Mouse (Mus musculus) small intestine, adult 2 months (tissue): ENCODE measurements at regions not wholly inside any gene's neighbourhood (a gene's known extent, or its start where the extent isn't known, plus 50 kb on each side); places are given as distances from the start of the nearest gene placed in this dataset.

Experiments
- CTCF ChIP-seq: fragments of 200-500 bp; IDR thresholded peaks from 2 replicates; pipeline ENCODE4 v1.5.1; 2012; ENCODE audit warnings: low read depth, mild to moderate bottlenecking, control low read depth, inconsistent platforms, low read length, moderate library complexity, mixed read lengths; ENCODE audit not compliant: insufficient replicate concordance, insufficient read length; ENCODE audit errors: extremely low read depth
- POLR2A ChIP-seq: fragments of 200-500 bp; IDR thresholded peaks from 2 replicates; pipeline ENCODE4 v1.6.1; 2012; ENCODE audit warnings: low read depth, mild to moderate bottlenecking, control low read depth, inconsistent platforms, low read length, moderate library complexity

DNA sequence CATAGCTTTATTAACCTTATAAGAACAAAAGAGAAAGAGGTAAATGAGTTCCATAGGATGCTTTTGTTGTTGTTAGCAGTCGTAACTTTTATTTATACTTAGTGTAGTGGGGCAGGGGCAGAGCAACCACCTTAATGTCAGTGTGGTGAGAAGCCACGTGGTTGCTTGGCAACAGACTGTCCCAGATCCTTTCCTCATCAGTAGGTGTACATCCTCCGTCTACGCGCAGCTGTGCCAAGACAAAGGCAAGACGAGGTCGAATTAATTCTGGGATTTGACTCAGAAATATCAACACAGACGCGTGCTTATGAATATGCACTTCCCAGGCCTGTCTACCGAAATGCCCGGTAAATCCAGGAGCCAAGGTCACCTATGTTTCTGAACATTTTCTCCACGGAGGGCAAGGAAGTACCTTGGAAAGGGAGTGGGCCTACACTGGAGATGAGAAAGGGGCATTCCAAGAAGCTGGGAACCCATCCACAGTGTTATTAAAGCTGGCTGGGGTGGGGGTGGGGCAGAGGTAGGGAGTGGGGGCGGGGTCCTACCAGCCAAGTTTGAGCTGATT, 58.4 kb upstream of the Iqsec3 start:
- TF ChIP-seq POLR2A (no peak), CTCF (no peak)
